Mouse (Mus musculus): ENCODE data around the gene Csrnp2. TPM values are rescaled to one million over a fixed set of nuclear protein-coding genes. Genes with fewer than 3 reads are reported as not detected.
A peak's percentile ranks its signal among the peaks of the same experiment; 100 is the strongest.

Csrnp2 gene
- total and polyA plus RNA-seq, 3 experiments: 1.7 to 2.7 (median 2.1) TPM

GRCm38 (mm10) chr15:100462086-100462485 lies 33.2 kb downstream of the Csrnp2 start:
- DNase-seq: no peak
- 74% methylated on average over 5 of the region's 5 CpGs for WGBS
- H3K9ac ChIP-seq (ENCODE audit: low read depth, low read length): no peak overlapping the region
- H3K27me3 ChIP-seq (ENCODE audit: control insufficient read depth, insufficient read depth, low read length): no peaks in the 10 kb centered on the region
- no peaks in the 10 kb centered on the region for H3K36me3 ChIP-seq (ENCODE audit: control insufficient read depth, insufficient read depth, low read length)
- no peaks in the 10 kb centered on the region for H3K4me1 ChIP-seq (ENCODE audit: control insufficient read depth, insufficient read depth, low read length)
- no peaks in the 10 kb centered on the region for H3K79me2 ChIP-seq (replicated peaks; ENCODE audit: control insufficient read depth, insufficient read depth, low read length)
- intact Hi-C loops (cut with DNase I): loop anchor here (10.0 kb wide), 1 partner anchor 153 kb away; the partner anchor contains the start of gene Dazap2
- H3K4me3 ChIP-seq: no peak overlapping the region
- no peak for TF ChIP-seq POLR2A (IDR thresholded peaks at IDR 0.05; ENCODE audit: insufficient read depth, low read depth, low read length)
- no peak for TF ChIP-seq EP300 (IDR thresholded peaks at IDR 0.05; ENCODE audit: insufficient read depth, low read depth, low read length)
- no peak for TF ChIP-seq CTCF (IDR thresholded peaks at IDR 0.05)
- no peak overlapping the region for H3K27ac ChIP-seq

GRCm38 (mm10) chr15:100461646-100462045 lies 33.6 kb downstream of the Csrnp2 start:
- no peak overlapping the region for H3K9ac ChIP-seq (ENCODE audit: low read depth, low read length)
- no peak for TF ChIP-seq CTCF (IDR thresholded peaks at IDR 0.05)
- TF ChIP-seq POLR2A (IDR thresholded peaks at IDR 0.05; ENCODE audit: insufficient read depth, low read depth, low read length): no peak
- no peak for TF ChIP-seq EP300 (IDR thresholded peaks at IDR 0.05; ENCODE audit: insufficient read depth, low read depth, low read length)
- no peak overlapping the region for H3K4me3 ChIP-seq
- no peaks in the 10 kb centered on the region for H3K79me2 ChIP-seq (replicated peaks; ENCODE audit: control insufficient read depth, insufficient read depth, low read length)
- 60% methylated on average over 9 of the region's 9 CpGs for WGBS
- intact Hi-C loops (cut with DNase I): loop anchor here (10.0 kb wide), 1 partner anchor 153 kb away; the partner anchor contains the start of gene Dazap2
- no peaks in the 10 kb centered on the region for H3K36me3 ChIP-seq (ENCODE audit: control insufficient read depth, insufficient read depth, low read length)
- H3K27ac ChIP-seq: no peak overlapping the region
- no peaks in the 10 kb centered on the region for H3K27me3 ChIP-seq (ENCODE audit: control insufficient read depth, insufficient read depth, low read length)
- DNase-seq: no peak
- no peaks in the 10 kb centered on the region for H3K4me1 ChIP-seq (ENCODE audit: control insufficient read depth, insufficient read depth, low read length)

- peak; percentile 29 to 34 for DNase-seq
- no peak overlapping the region for H3K27ac ChIP-seq
- intact Hi-C loops (cut with DNase I): loop anchor here (10.0 kb wide), 1 partner anchor 154 kb away; the partner anchor contains the start of gene Dazap2
- 12% methylated on average over 12 of the region's 12 CpGs for WGBS
- no peak overlapping the region for H3K4me3 ChIP-seq
- no peaks in the 10 kb centered on the region for H3K79me2 ChIP-seq (replicated peaks; ENCODE audit: control insufficient read depth, insufficient read depth, low read length)
- no peaks in the 10 kb centered on the region for H3K4me1 ChIP-seq (ENCODE audit: control insufficient read depth, insufficient read depth, low read length)
- H3K36me3 ChIP-seq (ENCODE audit: control insufficient read depth, insufficient read depth, low read length): no peaks in the 10 kb centered on the region
- H3K27me3 ChIP-seq (ENCODE audit: control insufficient read depth, insufficient read depth, low read length): no peaks in the 10 kb centered on the region
- TF ChIP-seq POLR2A (IDR thresholded peaks at IDR 0.05; ENCODE audit: insufficient read depth, low read depth, low read length) (no peak), CTCF (IDR thresholded peaks at IDR 0.05) (no peak), EP300 (IDR thresholded peaks at IDR 0.05; ENCODE audit: insufficient read depth, low read depth, low read length) (no peak)
- H3K9ac ChIP-seq (ENCODE audit: low read depth, low read length): no peak overlapping the region
Observed at GRCm38 (mm10) chr15:100460942-100461341, 34.3 kb downstream of the Csrnp2 start.

GRCm38 (mm10) chr15:100458055-100458454 lies 37.2 kb downstream of the Csrnp2 start:
- DNase-seq: peak; percentile 35 to 49
- no peak overlapping the region for H3K27ac ChIP-seq
- H3K4me3 ChIP-seq: no peak overlapping the region
- no peaks in the 10 kb centered on the region for H3K36me3 ChIP-seq (ENCODE audit: control insufficient read depth, insufficient read depth, low read length)
- H3K9ac ChIP-seq (ENCODE audit: low read depth, low read length): no peak overlapping the region
- no peaks in the 10 kb centered on the region for H3K4me1 ChIP-seq (ENCODE audit: control insufficient read depth, insufficient read depth, low read length)
- WGBS: 28% methylated on average over 10 of the region's 10 CpGs
- H3K79me2 ChIP-seq (replicated peaks; ENCODE audit: control insufficient read depth, insufficient read depth, low read length): no peaks in the 10 kb centered on the region
- intact Hi-C loops (cut with DNase I): loop anchor here (5.0 to 10.0 kb wide), 4 partner anchors 36 to 436 kb away; partner anchors contain the start of gene Gm5475
- TF ChIP-seq CTCF (IDR thresholded peaks at IDR 0.05) (peak; percentile 67), EP300 (IDR thresholded peaks at IDR 0.05; ENCODE audit: insufficient read depth, low read depth, low read length) (no peak)
- no peaks in the 10 kb centered on the region for H3K27me3 ChIP-seq (ENCODE audit: control insufficient read depth, insufficient read depth, low read length)

- intact Hi-C loops (cut with DNase I): loop anchor here (5.0 to 10.0 kb wide), 4 partner anchors 35 to 435 kb away; partner anchors contain the start of gene Gm5475
- TF ChIP-seq POLR2A (IDR thresholded peaks at IDR 0.05; ENCODE audit: insufficient read depth, low read depth, low read length) (no peak), EP300 (IDR thresholded peaks at IDR 0.05; ENCODE audit: insufficient read depth, low read depth, low read length) (peak; percentile 86; the same call in 1 of the 2 replicates), CTCF (IDR thresholded peaks at IDR 0.05) (peak; percentile 95)
- H3K9ac ChIP-seq (ENCODE audit: low read depth, low read length): 0 out of 2 replicates have a peak overlapping the region, but pooled peaks have one; percentile 32
- 4% methylated on average over 17 of the region's 17 CpGs for WGBS
- no peaks in the 10 kb centered on the region for H3K36me3 ChIP-seq (ENCODE audit: control insufficient read depth, insufficient read depth, low read length)
- no peak overlapping the region for H3K27ac ChIP-seq
- no peaks in the 10 kb centered on the region for H3K4me1 ChIP-seq (ENCODE audit: control insufficient read depth, insufficient read depth, low read length)
- H3K79me2 ChIP-seq (replicated peaks; ENCODE audit: control insufficient read depth, insufficient read depth, low read length): no peaks in the 10 kb centered on the region
- H3K4me3 ChIP-seq: no peak overlapping the region
- H3K27me3 ChIP-seq (ENCODE audit: control insufficient read depth, insufficient read depth, low read length): no peaks in the 10 kb centered on the region
- peak; percentile 61 to 77 for DNase-seq
Observed at GRCm38 (mm10) chr15:100457340-100457739, 37.9 kb downstream of the Csrnp2 start.

- H3K36me3 ChIP-seq (ENCODE audit: control insufficient read depth, insufficient read depth, low read length): no peaks in the 10 kb centered on the region
- DNase-seq: no peak
- WGBS: 70% methylated on average over 7 of the region's 7 CpGs
- H3K27ac ChIP-seq: no peak overlapping the region
- intact Hi-C loops (cut with DNase I): loop anchor here (5.0 to 10.0 kb wide), 4 partner anchors 34 to 434 kb away; partner anchors contain the start of gene Gm5475
- H3K4me3 ChIP-seq: no peak overlapping the region
- H3K79me2 ChIP-seq (replicated peaks; ENCODE audit: control insufficient read depth, insufficient read depth, low read length): no peaks in the 10 kb centered on the region
- no peaks in the 10 kb centered on the region for H3K4me1 ChIP-seq (ENCODE audit: control insufficient read depth, insufficient read depth, low read length)
- H3K9ac ChIP-seq (ENCODE audit: low read depth, low read length): no peak overlapping the region
- no peaks in the 10 kb centered on the region for H3K27me3 ChIP-seq (ENCODE audit: control insufficient read depth, insufficient read depth, low read length)
- no peak for TF ChIP-seq EP300 (IDR thresholded peaks at IDR 0.05; ENCODE audit: insufficient read depth, low read depth, low read length)
- no peak for TF ChIP-seq POLR2A (IDR thresholded peaks at IDR 0.05; ENCODE audit: insufficient read depth, low read depth, low read length)
- TF ChIP-seq CTCF (IDR thresholded peaks at IDR 0.05): no peak
Observed at GRCm38 (mm10) chr15:100456356-100456991, 38.8 kb downstream of the Csrnp2 start.

Measured in heart, adult 2 months (tissue).